Mouse (Mus musculus): ENCODE results near the gene Fgfr2.

The Fgfr2 gene

DNA sequence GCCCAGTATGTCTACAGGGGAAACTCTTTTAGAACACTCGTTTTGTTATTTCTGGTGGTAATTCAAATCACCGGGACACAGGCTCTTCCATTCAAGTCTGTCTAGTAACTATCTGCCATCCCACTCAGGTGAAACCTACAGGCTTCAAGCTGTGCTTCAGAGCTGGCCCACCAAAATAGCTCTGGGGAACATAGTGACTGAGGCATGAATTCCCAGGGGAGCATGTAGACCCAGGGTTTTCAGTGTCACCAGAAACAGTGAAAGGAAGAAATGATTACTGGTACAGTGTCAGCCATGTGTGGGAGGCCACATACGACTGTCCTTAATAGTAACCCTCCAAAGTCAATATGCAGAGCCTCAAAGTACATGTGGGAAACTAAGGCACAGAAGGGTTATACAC is 841.0 kb downstream of the Fgfr2 start:
- no peak for DNase-seq

- DNase-seq = peak; percentile 78 to 80
These were observed 841.4 kb downstream of the Fgfr2 start for GRCm38 (mm10) chr7:132281753-132282152.

DNA sequence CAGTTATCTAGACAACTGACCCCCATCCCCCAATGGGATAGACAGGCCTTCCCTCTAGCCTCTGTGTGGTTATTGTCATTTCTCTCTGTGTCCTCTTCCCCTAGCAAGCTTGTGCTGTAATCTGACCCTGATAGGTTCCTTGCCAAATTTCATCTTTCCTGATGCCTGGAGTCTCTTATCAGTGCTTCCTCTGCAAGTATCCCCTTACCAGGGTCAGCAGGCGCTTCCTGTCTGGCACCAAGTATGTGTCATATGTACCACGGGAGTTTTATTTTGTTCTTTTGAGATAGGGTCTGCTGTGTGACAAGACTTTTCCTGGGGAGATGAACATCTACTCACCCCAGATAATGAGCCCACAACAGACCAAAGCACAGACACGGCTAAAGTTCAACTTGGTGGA is 844.5 kb downstream of the Fgfr2 start:
- DNase-seq = no peak

DNA sequence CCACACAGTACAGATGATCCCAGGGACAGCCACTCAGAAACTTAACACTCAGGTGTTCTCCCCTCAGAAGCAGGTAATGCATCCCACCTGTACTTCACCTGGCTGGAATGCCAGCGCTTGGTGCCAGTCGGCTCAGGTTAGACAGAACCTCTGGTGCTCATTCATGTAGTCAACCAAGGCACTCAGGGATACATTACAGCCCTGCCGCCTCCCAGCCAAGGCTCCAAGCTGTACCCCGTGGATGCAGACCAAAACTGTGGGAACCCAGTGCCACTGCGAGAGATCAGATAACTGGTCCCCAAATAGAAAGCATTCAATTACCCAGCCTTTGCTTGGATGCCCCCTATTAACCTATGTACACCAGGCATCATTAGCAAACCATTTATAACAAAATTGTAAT is 846.9 kb downstream of the Fgfr2 start:
- DNase-seq = no peak

DNA sequence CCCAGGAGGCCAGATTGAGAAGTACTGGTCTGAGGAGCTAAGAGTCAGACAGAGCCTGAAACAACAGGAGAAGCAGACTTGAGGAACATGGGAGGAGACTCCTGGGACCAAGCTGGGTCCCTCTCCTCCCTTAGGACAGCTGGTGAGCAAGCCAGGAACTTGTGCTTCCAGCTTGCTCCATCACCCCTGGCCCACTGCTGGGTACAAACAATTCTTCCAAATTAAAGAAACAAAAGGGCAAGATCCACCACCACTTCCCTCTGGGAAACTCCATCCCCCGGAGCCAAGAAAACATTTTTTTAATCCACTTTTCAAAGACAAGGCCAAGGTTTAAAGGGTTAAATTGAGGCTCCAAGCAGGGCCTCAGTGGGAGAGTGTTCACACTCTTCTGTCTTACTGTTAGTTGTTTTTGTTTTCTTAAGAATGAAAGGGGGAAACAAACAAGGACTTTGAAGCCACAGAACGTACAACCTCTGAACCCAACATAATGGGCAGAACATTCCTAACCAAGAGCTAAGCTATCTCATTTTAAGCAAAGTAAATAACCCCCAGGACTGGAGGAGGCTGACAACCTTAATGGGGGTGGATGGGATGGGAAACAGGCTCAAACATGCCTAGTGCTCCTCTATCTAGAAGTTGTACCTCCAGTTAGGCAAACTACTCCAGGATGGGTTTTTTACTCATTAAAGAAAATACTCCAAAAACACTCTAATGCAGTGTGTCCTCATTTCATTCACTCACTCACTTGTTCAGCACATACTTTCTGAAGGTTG is 849.2 kb downstream of the Fgfr2 start:
- DNase-seq = no peak

DNA sequence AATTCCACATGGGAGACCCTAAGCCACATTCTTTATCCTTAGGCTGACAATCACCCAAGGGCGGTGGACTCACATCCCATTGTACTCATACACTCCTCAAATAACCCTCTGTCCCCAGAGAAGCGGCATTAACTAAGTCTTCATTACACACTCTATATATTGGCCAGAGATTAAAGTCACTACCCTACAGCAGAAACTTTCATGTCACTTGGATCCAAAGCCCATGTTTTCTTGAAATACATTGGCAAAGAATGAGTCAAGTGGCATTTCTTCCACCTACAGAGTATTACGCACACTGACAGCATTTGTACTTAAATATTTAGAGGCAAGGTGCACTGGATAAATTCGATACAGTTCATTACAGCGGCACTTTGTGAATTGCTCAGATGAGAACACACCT is 850.2 kb downstream of the Fgfr2 start:
- no peak for DNase-seq

- no peak for DNase-seq
These were observed 852.8 kb downstream of the Fgfr2 start for GRCm38 (mm10) chr7:132270364-132270763.

DNA sequence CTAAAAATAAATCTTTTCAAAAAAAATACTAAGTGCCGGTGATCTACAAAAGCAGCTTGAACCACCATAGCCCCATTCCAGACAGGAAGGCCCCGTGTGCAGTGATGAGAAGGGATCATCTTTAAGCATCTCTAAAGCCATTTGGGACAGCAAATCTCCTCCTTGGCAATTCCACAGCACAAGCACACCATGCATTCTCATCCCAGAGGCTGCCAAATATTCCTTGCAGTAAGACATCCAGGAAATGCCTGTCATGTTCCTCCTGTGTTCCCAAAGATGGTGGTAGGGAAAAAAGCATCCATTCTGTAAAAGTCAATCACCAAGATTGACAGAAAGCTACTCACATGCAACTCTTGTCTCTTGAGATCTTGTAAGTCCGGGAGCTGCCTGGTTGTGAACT is 853.5 kb downstream of the Fgfr2 start:
- DNase-seq = peak in 1 of 2 experiments; percentile 49

DNA sequence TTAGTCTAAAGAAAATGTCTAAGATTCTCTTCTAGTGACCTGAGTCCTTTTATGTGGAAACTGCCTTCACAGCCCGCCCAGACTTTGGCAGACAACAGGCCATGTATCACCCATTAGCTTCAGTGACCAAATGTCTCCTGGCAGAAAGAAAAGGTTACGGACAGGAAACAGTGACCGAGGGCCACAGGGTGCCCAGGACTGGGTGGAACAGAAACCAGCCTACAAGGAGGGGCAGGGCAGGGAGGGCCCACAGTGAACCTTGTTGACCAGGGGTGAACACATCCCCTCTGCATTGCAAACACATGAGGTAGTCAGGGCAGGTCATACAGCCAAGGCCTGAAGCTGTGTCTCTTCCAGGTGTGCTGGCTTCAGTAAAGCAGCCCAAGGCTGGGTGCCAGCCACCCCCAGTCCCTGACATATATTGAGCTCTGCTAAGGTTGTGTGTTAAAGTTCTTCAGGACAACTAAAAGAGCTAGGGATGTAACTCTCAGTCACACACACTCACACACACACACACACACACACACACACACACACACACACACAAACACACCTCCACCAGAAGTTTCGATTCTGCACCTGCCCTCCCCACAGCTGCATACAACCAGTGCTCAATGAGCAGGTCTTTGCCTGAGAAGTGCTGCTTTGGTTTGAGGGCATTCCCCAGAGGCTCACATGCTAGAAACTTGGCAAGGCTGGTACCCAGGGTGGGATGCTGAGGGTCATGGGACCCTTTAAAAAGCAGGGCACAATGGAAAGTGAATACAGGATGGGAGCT is 855.2 kb downstream of the Fgfr2 start:
- DNase-seq = peak; percentile 65 to 75

DNA sequence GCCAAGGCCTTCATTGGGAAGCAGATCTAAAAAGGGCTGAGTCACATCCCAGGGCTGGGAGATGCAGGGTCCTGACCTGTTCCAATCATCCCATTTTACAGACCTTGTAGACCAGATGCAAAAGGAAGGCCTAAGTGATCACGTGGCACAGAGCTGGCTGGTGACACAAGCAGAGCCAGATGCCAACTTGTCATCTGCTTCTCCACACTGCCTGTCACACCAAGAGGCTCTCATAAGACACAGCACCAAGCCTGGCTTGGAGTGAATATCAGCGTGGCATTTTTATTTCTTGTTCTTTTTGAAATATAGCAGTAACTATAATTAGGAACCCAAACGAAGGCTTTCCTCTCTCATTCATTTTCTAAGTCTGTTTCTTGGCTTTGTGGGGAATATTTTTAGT is 858.4 kb downstream of the Fgfr2 start:
- no peak for DNase-seq

GRCm38 (mm10) chr7:132263186-132263585 is 860.0 kb downstream of the Fgfr2 start:
- DNase-seq = no peak

DNA sequence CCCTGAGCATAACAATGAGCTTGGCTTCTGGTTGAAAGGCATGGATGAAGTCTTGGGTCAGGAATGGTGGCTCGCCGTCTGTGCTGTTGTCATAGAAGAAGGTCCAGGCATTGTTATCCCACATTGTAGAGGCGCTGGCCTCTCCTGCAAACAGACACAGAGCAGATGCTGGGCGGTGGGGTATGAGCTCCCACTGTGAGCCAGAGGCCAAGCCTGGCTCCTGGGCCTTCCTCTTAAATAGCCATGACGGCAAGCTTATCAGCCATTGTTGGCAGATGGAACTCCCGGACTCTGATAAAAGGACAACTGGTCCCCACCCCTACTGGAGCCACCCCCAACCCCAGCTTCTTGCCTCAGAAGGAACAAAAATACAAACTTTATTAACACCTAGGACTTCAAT is 860.5 kb downstream of the Fgfr2 start:
- DNase-seq = no peak

GRCm38 (mm10) chr7:132261885-132262284 is 861.3 kb downstream of the Fgfr2 start:
- no peak for DNase-seq

GRCm38 (mm10) chr7:132260632-132261031 is 862.5 kb downstream of the Fgfr2 start:
- no peak for DNase-seq

DNA sequence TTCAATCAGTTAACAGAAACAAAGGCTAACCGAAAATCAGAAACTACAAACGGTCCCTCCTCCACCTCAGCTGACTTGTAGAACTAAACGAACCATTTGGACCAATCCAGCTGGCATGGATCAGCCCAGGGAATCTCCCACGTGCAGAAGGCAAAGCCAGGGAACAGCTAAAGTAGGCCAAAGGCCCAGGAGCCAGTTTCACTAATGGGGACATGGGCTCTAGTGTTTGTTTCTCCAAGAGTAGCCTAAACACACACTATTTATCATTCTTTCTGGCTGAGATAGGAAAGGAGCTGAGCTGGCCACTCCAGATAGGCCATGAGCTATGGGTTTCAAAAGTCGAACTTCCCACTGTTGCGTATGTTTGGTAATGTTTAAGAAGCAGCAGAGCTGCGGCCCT is 864.3 kb downstream of the Fgfr2 start:
- peak; percentile 50 to 55 for DNase-seq

DNA sequence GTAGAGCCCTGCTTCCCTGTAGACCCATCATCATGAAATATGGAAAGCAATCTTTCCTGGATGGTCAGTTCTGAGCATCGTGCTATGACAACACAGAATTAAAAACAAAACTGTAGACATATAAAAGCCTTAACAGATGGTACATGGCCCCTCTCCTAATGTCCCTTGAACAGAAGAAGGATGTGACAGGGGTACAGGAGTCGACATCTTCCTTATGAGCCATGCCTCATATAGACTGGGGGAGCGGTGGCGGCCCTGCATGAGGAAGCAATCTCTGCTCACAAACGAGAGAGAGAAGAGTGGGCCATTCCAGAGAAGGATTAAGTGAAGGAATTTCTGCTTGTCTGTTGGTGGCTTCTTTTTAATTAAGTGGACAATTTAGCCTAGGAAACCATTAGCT is 864.9 kb downstream of the Fgfr2 start:
- DNase-seq = no peak

- peak; percentile 76 to 80 for DNase-seq
These were observed 869.6 kb downstream of the Fgfr2 start for GRCm38 (mm10) chr7:132253513-132253912.

GRCm38 (mm10) chr7:132253078-132253477 is 870.1 kb downstream of the Fgfr2 start:
- no peak for DNase-seq

DNA sequence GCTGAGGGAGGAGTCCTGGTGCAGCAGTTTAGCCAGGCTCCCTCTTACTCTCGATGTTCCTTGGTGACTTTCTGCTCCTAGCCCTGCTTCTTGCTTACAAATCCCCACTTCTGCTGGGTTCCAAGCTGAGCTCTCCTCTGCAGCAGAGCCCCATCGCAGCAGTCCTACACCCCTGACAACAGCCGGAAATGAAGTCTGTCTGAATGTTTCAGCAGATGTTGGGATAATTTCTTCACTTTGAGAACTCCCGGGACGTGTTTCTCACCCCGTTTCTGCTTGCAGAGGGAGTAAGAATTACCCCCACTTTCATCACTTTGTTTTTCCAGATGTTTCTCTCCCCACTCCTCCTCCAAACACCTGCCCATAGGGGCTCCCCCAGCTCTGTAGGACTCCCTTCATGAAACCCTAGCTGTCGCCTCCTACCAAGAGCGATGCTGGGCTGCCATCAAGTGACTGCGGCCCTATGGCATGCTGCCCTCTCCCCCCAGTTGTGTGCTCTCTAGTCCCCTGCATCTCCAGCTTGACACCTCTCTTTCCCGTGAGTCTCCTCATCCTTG is 873.5 kb downstream of the Fgfr2 start:
- no peak for DNase-seq

GRCm38 (mm10) chr7:132247567-132247966 is 875.6 kb downstream of the Fgfr2 start:
- no peak for DNase-seq

GRCm38 (mm10) chr7:132247091-132247490 is 876.1 kb downstream of the Fgfr2 start:
- no peak for DNase-seq

DNA sequence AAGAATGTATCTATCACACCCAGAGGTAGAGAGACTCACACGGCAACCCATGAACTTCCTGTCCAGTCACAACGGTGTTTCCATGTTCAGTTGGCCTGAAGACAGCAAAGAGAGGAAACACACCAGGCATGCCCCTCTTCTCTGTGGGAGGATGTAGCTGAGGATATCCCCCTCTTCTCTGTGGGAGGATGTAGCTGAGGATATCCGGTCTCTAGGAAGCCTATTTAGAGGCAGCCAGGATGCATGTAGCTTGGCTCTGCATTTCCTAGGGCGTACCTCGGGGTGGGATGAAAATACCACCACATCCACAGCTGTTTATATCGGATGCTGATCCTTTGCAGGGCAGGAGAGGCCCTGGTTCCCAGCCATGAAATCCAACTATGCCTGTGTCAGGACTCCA is 877.4 kb downstream of the Fgfr2 start:
- DNase-seq = no peak

DNA sequence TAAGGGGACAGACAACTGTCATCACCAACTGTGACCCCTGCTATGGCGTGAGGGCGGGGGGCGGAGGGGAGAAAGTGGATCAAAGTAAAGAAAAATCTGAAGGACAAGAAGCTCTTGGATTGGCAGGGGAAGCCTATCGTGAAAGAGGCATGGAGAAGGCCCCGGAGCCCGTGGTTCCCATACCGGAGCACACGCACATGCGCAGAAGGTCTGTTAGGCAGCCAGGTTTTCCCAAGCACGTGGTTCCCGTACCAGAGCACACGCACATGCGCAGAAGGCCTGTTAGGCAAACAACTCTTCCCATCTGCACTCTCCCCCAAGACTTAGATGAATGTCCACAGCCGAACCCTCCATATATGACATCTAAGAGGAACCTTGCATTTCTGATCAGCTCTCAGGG is 878.5 kb downstream of the Fgfr2 start:
- DNase-seq = no peak

- DNase-seq = no peak
These were observed 879.9 kb downstream of the Fgfr2 start for GRCm38 (mm10) chr7:132243225-132243624.
